Mouse (Mus musculus): Measurements from ENCODE around the gene Serhl.

- TF ChIP-seq POLR2A (IDR thresholded peaks at IDR 0.05; ENCODE audit: low read depth, low read length): no peak; the same call in 1 of the 2 replicates
- no peak for TF ChIP-seq MYC (IDR thresholded peaks at IDR 0.05; ENCODE audit: low read depth, low read length)
- no peak for TF ChIP-seq RCOR1 (conservative IDR thresholded peaks at IDR 0.05; ENCODE audit: low read depth, low read length)
- TF ChIP-seq ZNF384 (IDR thresholded peaks at IDR 0.05; ENCODE audit: low read depth, low read length): no peak
- no peak for TF ChIP-seq E2F4 (IDR thresholded peaks at IDR 0.05; ENCODE audit: insufficient replicate concordance, low read depth, low read length)
- TF ChIP-seq CTCF (conservative IDR thresholded peaks at IDR 0.05 in 1 of 2, IDR thresholded peaks at IDR 0.05 in 1 of 2; ENCODE audit: low read depth in 2 of 2, low read length in 2 of 2): no peak
- no peak for TF ChIP-seq BHLHE40 (IDR thresholded peaks at IDR 0.05; ENCODE audit: low read depth, low read length)
- TF ChIP-seq TCF12 (IDR thresholded peaks at IDR 0.05; ENCODE audit: low read depth, low read length): no peak
These were observed 24.8 kb downstream of the Serhl start for GRCm38 (mm10) chr15:83114106-83114505.

Data from CH12.LX (cell line).